Mouse (Mus musculus): ENCODE results near the gene Parva. TPM values are rescaled to one million over a fixed set of nuclear protein-coding genes. Genes with fewer than 3 reads are reported as not detected.

Gene Parva
- polyA plus RNA-seq (2015; fragmentation: Nextera tagmentation; extraction: Ambion mirVana): 28.5 and 34.3 TPM in 2 replicates

DNA sequence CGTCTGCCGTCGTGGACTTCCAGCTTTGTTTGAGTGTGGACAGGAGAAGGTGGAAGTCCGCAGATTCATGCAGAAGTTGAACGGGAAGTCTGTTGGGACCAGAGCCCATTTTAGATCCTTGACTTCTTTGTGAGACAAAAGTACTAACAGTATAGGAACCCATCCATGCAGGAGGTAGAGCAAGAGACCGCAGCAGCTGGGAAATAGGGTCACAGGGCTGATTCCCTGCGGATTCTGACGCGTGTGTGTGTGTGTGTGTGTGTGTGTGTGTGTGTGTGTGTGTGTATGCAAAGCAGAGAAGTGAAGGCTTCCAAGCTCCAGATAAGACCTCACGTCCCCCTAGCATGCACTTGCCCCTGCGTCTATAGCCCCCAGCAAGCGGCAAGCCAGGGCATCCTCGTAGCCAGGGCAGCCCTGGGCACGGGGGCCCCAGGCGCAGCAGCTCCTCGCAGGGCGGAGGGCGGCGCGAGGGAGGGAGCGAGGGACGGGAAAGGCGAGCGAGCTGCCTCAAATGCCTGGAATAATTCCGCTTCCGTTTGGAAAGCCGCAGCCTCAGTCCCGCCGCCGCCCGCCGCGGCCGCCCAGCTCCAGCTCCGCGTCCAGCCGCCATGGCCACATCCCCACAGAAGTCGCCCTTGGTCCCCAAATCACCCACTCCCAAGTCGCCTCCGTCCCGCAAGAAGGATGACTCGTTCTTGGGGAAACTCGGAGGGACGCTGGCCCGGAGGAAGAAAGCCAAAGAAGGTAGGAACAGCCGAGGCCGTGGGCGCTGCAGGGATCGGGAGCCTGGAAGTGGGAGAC lies at the start of gene Parva:
Gene Parva, plus strand, starts transcription at position 149 of the 801 bp plus-strand sequence.
- Histone ChIP-seq H3K27ac (ENCODE audit: low read depth, low read length) (peak within 1 kb of the TSS; percentile 86), H3K4me1 (ENCODE audit: control insufficient read depth, insufficient read depth, low read depth, low read length) (peaks cover 4% of the 10 kb centered on the region; the same call in 1 of the 2 replicates), H3K9me3 (ENCODE audit: control insufficient read depth, low read length) (no peaks in the 10 kb centered on the region), H3K4me3 (ENCODE audit: low read length) (peak within 1 kb of the TSS; percentile 70), H3K36me3 (ENCODE audit: control insufficient read depth, insufficient read depth, low read length) (no peaks in the 10 kb centered on the region), H3K4me2 (ENCODE audit: low read length) (peak within 1 kb of the TSS; percentile 96), H3K27me3 (replicated peaks; ENCODE audit: control insufficient read depth, insufficient read depth, low read length) (no peaks in the 10 kb centered on the region), H3K9ac (ENCODE audit: low read depth, low read length) (peak within 1 kb of the TSS; percentile 87)
- peak; percentile 89 for ATAC-seq
- WGBS: under 1% methylated on average over 47 of the region's 49 CpGs

DNA sequence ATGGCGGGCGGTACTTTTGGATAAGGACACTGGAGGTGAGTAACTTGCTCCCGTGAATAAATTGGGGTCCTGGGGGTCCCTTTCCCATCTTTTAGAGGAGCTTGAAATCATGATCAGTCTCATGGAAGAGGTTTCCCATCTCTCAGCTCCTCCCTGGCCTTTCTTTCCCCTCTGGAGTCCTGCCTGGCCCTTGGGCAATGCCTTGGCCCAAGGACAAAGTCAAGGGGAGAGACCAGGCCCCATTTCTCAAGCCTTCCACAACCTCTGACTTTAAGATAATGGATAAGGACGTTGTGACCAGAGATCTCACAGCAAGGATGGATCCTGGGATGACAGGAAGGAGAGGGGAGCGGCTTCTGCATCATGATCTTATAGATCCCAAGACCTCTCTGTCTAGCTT lies 49.2 kb upstream of the Parva start:
- no peak overlapping the region for H3K27ac ChIP-seq (ENCODE audit: low read depth, low read length)
- no peaks in the 10 kb centered on the region for H3K27me3 ChIP-seq (replicated peaks; ENCODE audit: control insufficient read depth, insufficient read depth, low read length)
- H3K4me3 ChIP-seq (ENCODE audit: low read length): no peak overlapping the region
- H3K9me3 ChIP-seq (ENCODE audit: control insufficient read depth, low read length): no peaks in the 10 kb centered on the region
- H3K9ac ChIP-seq (ENCODE audit: low read depth, low read length): no peak overlapping the region
- H3K4me1 ChIP-seq (ENCODE audit: control insufficient read depth, insufficient read depth, low read depth, low read length): no peaks in the 10 kb centered on the region
- WGBS: 89% methylated on average over 5 of the region's 5 CpGs
- no peaks in the 10 kb centered on the region for H3K36me3 ChIP-seq (ENCODE audit: control insufficient read depth, insufficient read depth, low read length)
- H3K4me2 ChIP-seq (ENCODE audit: low read length): no peak overlapping the region
- ATAC-seq: no peak

DNA sequence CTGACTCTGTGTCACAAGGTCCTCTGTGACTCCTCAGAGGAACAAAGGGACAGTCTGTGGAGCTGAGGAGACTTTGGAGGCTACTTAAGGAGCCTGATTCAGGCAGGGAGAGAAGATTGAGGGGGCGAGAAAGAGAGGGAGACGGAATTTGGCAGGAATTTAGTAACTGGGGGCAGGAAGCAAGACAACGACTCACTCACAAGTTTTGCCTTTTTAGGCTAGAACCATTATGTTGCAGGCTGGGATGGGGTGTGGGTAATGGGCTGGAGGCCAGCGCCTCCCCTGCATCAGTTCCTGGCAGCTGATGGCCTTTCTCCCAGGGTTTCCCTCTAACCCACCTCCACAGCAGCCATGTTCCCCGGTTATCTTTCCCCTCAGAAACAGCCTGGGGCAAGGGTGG lies 48.8 kb upstream of the Parva start:
- no peak overlapping the region for H3K9ac ChIP-seq (ENCODE audit: low read depth, low read length)
- no peak overlapping the region for H3K4me3 ChIP-seq (ENCODE audit: low read length)
- no peak overlapping the region for H3K27ac ChIP-seq (ENCODE audit: low read depth, low read length)
- no peaks in the 10 kb centered on the region for H3K36me3 ChIP-seq (ENCODE audit: control insufficient read depth, insufficient read depth, low read length)
- H3K27me3 ChIP-seq (replicated peaks; ENCODE audit: control insufficient read depth, insufficient read depth, low read length): no peaks in the 10 kb centered on the region
- H3K4me2 ChIP-seq (ENCODE audit: low read length): no peak overlapping the region
- H3K4me1 ChIP-seq (ENCODE audit: control insufficient read depth, insufficient read depth, low read depth, low read length): no peaks in the 10 kb centered on the region
- no peak for ATAC-seq
- WGBS: 88% methylated on average over 5 of the region's 5 CpGs
- H3K9me3 ChIP-seq (ENCODE audit: control insufficient read depth, low read length): no peaks in the 10 kb centered on the region

DNA sequence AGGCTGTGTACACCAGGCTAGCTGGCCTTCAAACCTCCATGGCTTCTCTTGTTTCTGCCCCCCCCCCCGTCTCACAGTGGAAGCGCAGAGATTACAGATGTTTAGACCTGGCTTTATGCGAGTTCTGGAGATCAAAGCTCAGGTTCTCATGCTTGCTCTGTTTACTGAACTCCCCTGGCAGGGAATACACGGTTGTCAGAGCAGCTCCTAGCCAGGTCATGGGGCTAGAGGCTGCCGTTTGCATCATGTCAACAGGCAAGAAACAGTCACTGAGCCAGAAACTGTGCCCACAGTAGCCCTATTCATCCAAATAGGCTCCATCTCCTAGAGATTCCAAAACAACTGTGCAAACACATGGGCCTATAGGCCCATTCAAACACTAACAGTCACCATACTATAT lies 40.8 kb upstream of the Parva start:
- Histone ChIP-seq H3K4me1 (ENCODE audit: control insufficient read depth, insufficient read depth, low read depth, low read length) (peaks cover 21% of the 10 kb centered on the region), H3K9ac (ENCODE audit: low read depth, low read length) (no peak overlapping the region), H3K9me3 (ENCODE audit: control insufficient read depth, low read length) (no peaks in the 10 kb centered on the region), H3K27me3 (replicated peaks; ENCODE audit: control insufficient read depth, insufficient read depth, low read length) (no peaks in the 10 kb centered on the region), H3K27ac (ENCODE audit: low read depth, low read length) (no peak overlapping the region), H3K4me3 (ENCODE audit: low read length) (no peak overlapping the region), H3K36me3 (ENCODE audit: control insufficient read depth, insufficient read depth, low read length) (no peaks in the 10 kb centered on the region), H3K4me2 (ENCODE audit: low read length) (no peak overlapping the region)
- no peak for ATAC-seq
- 72% methylated on average over 5 of the region's 5 CpGs for WGBS

DNA sequence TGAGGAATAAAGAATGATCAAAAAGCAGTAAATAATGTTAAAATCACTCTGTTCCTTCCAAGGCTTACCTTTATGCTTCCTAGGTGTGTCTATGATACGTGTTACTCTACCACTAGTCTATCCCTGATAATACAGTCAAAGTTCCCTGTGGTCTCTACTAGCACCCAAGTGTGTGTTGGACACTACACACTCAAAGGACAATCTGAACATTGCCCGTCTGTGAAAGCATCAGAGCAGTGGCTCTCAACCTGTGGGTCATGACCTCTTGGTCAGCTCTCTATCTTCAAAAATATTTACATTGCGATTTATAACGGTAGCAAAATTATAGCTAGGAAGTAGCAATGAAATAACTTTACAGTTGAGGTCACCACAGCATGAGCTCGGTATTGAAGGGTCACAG lies 39.4 kb upstream of the Parva start:
- H3K4me1 ChIP-seq (ENCODE audit: control insufficient read depth, insufficient read depth, low read depth, low read length): peaks cover 22% of the 10 kb centered on the region
- 90% methylated on average over 5 of the region's 5 CpGs for WGBS
- ATAC-seq: no peak

DNA sequence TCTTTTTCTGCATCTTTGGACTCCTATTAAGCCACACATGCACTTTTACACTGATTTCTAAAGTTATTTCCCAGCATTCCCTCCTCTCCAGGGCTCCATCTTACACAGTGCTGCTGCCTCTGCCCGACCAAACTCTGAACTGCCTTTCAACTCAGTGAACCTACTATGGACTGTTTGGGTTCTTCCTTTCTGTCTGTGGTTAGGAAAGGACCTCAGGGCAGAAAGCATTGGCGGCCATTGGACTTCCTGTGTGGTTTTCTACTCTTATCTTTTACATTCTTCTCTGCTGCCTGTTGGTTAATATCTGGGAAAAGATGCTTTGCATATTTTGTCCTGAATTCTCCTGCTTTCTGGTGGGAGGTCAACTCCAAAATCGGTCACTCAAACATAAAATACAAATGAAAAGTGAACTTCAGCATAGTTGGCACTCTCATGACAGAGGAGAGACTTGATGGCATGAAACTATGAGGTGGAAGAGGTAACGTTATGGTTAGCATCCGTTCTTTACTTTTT lies 38.9 kb upstream of the Parva start:
- 86% methylated on average over 5 of the region's 5 CpGs for WGBS
- no peak for ATAC-seq
- Histone ChIP-seq H3K9ac (ENCODE audit: low read depth, low read length) (no peak overlapping the region), H3K9me3 (ENCODE audit: control insufficient read depth, low read length) (no peaks in the 10 kb centered on the region), H3K27ac (ENCODE audit: low read depth, low read length) (no peak overlapping the region), H3K27me3 (replicated peaks; ENCODE audit: control insufficient read depth, insufficient read depth, low read length) (no peaks in the 10 kb centered on the region), H3K4me2 (ENCODE audit: low read length) (no peak overlapping the region), H3K36me3 (ENCODE audit: control insufficient read depth, insufficient read depth, low read length) (no peaks in the 10 kb centered on the region), H3K4me1 (ENCODE audit: control insufficient read depth, insufficient read depth, low read depth, low read length) (peaks cover 22% of the 10 kb centered on the region), H3K4me3 (ENCODE audit: low read length) (no peak overlapping the region)

More for the DNA sequence above, 39.4 kb upstream of the Parva start:
- H3K9ac ChIP-seq (ENCODE audit: low read depth, low read length): no peak overlapping the region
- H3K4me2 ChIP-seq (ENCODE audit: low read length): no peak overlapping the region
- no peak overlapping the region for H3K4me3 ChIP-seq (ENCODE audit: low read length)
- H3K9me3 ChIP-seq (ENCODE audit: control insufficient read depth, low read length): no peaks in the 10 kb centered on the region
- H3K27me3 ChIP-seq (replicated peaks; ENCODE audit: control insufficient read depth, insufficient read depth, low read length): no peaks in the 10 kb centered on the region
- H3K36me3 ChIP-seq (ENCODE audit: control insufficient read depth, insufficient read depth, low read length): no peaks in the 10 kb centered on the region
- no peak overlapping the region for H3K27ac ChIP-seq (ENCODE audit: low read depth, low read length)

DNA sequence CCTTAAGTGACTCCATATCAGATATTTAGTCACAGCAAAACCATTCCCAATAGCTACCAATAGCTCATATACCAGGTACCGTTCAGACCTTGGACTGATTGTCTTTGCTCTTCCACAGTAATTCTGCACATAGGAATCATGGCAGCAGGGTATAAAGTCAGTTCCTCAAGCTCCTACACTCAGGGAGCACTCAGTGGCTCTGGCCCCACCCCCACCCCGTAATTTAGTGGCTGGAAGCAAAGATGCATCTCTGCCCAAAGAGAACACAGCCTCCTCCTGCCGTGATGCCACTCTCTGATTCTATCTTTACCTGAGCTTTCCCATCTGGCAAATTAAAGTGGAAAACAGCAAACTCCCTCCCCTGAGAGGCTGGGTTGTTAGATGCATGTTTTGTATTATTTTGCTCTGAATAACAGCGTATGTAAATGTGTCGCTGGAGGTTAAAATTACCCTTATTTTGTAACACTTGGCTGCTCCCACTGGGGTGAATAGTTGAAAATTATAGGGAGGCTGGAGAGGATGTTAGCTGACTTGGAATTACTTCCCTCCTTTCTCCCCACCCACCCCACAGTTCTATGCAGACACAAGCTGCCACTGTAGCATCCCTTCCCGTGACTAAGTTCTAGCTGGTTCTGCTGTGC lies 37.6 kb upstream of the Parva start:
- 36% methylated on average over 6 of the region's 6 CpGs for WGBS
- Histone ChIP-seq H3K27me3 (replicated peaks; ENCODE audit: control insufficient read depth, insufficient read depth, low read length) (no peaks in the 10 kb centered on the region), H3K9ac (ENCODE audit: low read depth, low read length) (no peak overlapping the region), H3K9me3 (ENCODE audit: control insufficient read depth, low read length) (no peaks in the 10 kb centered on the region), H3K27ac (ENCODE audit: low read depth, low read length) (peak overlapping the region; percentile 46; the same call in 1 of the 2 replicates), H3K4me3 (ENCODE audit: low read length) (no peak overlapping the region), H3K36me3 (ENCODE audit: control insufficient read depth, insufficient read depth, low read length) (no peaks in the 10 kb centered on the region), H3K4me1 (ENCODE audit: control insufficient read depth, insufficient read depth, low read depth, low read length) (peaks cover 22% of the 10 kb centered on the region), H3K4me2 (ENCODE audit: low read length) (no peak overlapping the region)
- peak; percentile 70 for ATAC-seq

DNA sequence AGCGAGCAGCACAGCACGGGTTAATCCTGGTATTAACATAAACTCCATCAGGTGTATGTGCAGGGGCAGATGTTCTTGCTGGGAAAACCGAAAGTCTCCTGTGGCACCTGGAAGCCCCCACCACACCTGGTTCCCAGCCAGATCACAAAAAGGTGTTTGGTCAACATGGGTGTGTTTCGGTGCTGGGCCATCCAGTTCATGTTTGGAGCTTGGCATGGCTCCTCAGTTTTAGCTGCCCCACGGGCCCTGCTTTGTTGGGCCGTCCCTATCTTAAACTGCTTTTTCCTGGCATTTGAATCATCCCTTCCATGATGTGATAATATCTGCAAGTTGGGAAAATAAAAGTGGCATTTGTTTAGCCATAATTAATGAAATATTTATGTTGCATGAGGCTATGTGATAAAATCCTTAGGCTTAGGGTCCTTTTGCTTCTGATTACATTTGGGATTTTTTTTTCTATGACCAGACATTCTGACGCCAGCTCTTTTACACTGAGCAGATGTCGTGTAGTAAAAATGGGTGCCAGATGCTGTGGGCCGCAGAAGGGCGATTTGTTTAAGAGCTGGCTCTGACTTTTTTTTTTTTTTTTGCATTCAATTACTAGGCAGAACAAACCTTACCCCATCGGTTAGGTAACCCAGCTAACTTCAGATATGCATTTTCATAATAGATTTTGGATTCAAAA lies 36.9 kb upstream of the Parva start:
- no peaks in the 10 kb centered on the region for H3K27me3 ChIP-seq (replicated peaks; ENCODE audit: control insufficient read depth, insufficient read depth, low read length)
- WGBS: 23% methylated on average over 11 of the region's 11 CpGs
- peaks cover 22% of the 10 kb centered on the region for H3K4me1 ChIP-seq (ENCODE audit: control insufficient read depth, insufficient read depth, low read depth, low read length)
- no peaks in the 10 kb centered on the region for H3K9me3 ChIP-seq (ENCODE audit: control insufficient read depth, low read length)
- no peak overlapping the region for H3K4me3 ChIP-seq (ENCODE audit: low read length)
- H3K4me2 ChIP-seq (ENCODE audit: low read length): no peak overlapping the region; the same call in 1 of the 2 replicates
- peak overlapping the region; percentile 75; the same call in 1 of the 2 replicates for H3K27ac ChIP-seq (ENCODE audit: low read depth, low read length)
- H3K36me3 ChIP-seq (ENCODE audit: control insufficient read depth, insufficient read depth, low read length): no peaks in the 10 kb centered on the region
- H3K9ac ChIP-seq (ENCODE audit: low read depth, low read length): no peak overlapping the region
- ATAC-seq: no peak
